Mouse (Mus musculus): ENCODE results near the gene Ube2g2. TPM values are rescaled to one million over a fixed set of nuclear protein-coding genes. Genes with fewer than 3 reads are reported as not detected.
"Not testable (repeated sequence)": the region's sequence is repeated elsewhere in the genome, so short reads cannot be mapped to it uniquely, and the experiment has no call there.

The Ube2g2 gene
- polyA plus RNA-seq, 1 experiment from 2014 or later = 108 TPM

DNA sequence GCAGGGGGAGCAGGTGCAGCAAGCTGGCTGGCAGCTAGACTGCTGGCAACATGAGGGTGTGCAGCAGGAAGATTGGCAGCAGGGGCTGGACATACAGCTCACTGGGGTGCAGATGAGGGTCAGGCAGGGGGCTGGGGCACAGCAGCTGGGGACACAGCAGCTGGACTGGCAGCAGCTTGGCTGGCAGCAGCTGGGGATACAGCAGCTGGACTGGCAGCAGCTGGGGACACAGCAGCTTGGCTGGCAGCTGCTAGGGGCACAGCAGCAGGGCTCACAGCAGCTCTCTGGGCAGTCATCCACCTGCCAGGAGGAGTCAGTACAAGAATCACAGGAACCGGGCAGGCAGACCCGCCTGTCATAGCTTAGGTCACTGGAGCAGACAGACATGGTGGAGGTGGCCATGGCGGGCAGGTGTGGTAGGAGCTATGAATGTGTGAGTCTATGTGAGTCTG lies 68.3 kb downstream of the Ube2g2 start, which contains the start of gene Gm19402:
Gene Gm19402 (minus strand): TSS at position 402 of the 452 bp plus-strand sequence.
- not testable (repeated sequence) for H3K4me2 ChIP-seq (replicated peaks); H3K9ac ChIP-seq (replicated peaks); ATAC-seq (replicated peaks); H3K4me3 ChIP-seq; H3K4me1 ChIP-seq; H3K36me3 ChIP-seq; H3K27ac ChIP-seq (replicated peaks); H3K9me3 ChIP-seq
- WGBS = 63% methylated on average over 3 of the region's 3 CpGs
- peaks cover 23% of the 10 kb centered on the region; the same call in 1 of the 2 replicates for H3K27me3 ChIP-seq

MicroRNAs encoded within 50 kb of the gene (microRNA counts, 519-probe panel; counts per million panel counts)
- microRNA mmu-miR-1930 = not detected

Small RNAs within 50 kb of the gene (microRNA-seq; reads per million reads assigned to microRNA genes)
- 13.2 reads per million, percentile 28 among the genes with 10 or more reads in this experiment for gene Mir1930

Other genes with a start within 250 kb of the Ube2g2 start
- gene Adarb1, start 204.0 kb upstream of the Ube2g2 start, polyA plus RNA-seq (2015; fragmentation: Nextera tagmentation; extraction: Ambion mirVana) = 11.9 and 12.6 TPM in 2 replicates
- 43.0 and 44.2 TPM in 2 replicates for gene Fam207a, start 106.5 kb upstream of the Ube2g2 start, polyA plus RNA-seq (2015; fragmentation: Nextera tagmentation; extraction: Ambion mirVana)
- gene Itgb2, start 92.0 kb upstream of the Ube2g2 start, polyA plus RNA-seq (2015; fragmentation: Nextera tagmentation; extraction: Ambion mirVana) = 0.65 and 0.87 TPM in 2 replicates
- 67.5 and 71.0 TPM in 2 replicates for gene Pttg1ip, start 40.6 kb upstream of the Ube2g2 start, polyA plus RNA-seq (2015; fragmentation: Nextera tagmentation; extraction: Ambion mirVana)
- 318 and 322 TPM in 2 replicates for gene Sumo3, start 16.2 kb upstream of the Ube2g2 start, polyA plus RNA-seq (2015; fragmentation: Nextera tagmentation; extraction: Ambion mirVana)
- gene Gm49325, start 16.1 kb upstream of the Ube2g2 start, polyA plus RNA-seq (2015; fragmentation: Nextera tagmentation; extraction: Ambion mirVana) = 4.2 and 8.6 TPM in 2 replicates
- gene Tspear, start 64.3 kb downstream of the Ube2g2 start, polyA plus RNA-seq (2015; fragmentation: Nextera tagmentation; extraction: Ambion mirVana) = 0.17 and 0.52 TPM in 2 replicates
- not detected in 2 replicates for gene Gm19402, start 68.5 kb downstream of the Ube2g2 start, polyA plus RNA-seq (2015; fragmentation: Nextera tagmentation; extraction: Ambion mirVana)
- not detected in 2 replicates for gene Gm9508, start 75.0 kb downstream of the Ube2g2 start, polyA plus RNA-seq (2015; fragmentation: Nextera tagmentation; extraction: Ambion mirVana)
- not detected in 2 replicates for gene Gm10272, start 84.4 kb downstream of the Ube2g2 start, polyA plus RNA-seq (2015; fragmentation: Nextera tagmentation; extraction: Ambion mirVana)
- not detected in 2 replicates for gene Gm10024, start 89.2 kb downstream of the Ube2g2 start, polyA plus RNA-seq (2015; fragmentation: Nextera tagmentation; extraction: Ambion mirVana)
- not detected in 2 replicates for gene Gm10142, start 93.5 kb downstream of the Ube2g2 start, polyA plus RNA-seq (2015; fragmentation: Nextera tagmentation; extraction: Ambion mirVana)
- not detected in 2 replicates for gene Krtap12-1, start 98.3 kb downstream of the Ube2g2 start, polyA plus RNA-seq (2015; fragmentation: Nextera tagmentation; extraction: Ambion mirVana)
- not detected in 2 replicates for gene Gm10100, start 104.2 kb downstream of the Ube2g2 start, polyA plus RNA-seq (2015; fragmentation: Nextera tagmentation; extraction: Ambion mirVana)
- not detected in 2 replicates for gene Gm18596, start 120.4 kb downstream of the Ube2g2 start, polyA plus RNA-seq (2015; fragmentation: Nextera tagmentation; extraction: Ambion mirVana)
- not detected in 2 replicates for gene Gm9736, start 129.1 kb downstream of the Ube2g2 start, polyA plus RNA-seq (2015; fragmentation: Nextera tagmentation; extraction: Ambion mirVana)
- gene Gm3233, start 137.4 kb downstream of the Ube2g2 start, polyA plus RNA-seq (2015; fragmentation: Nextera tagmentation; extraction: Ambion mirVana) = not detected in 2 replicates
- gene Gm3238, start 149.1 kb downstream of the Ube2g2 start, polyA plus RNA-seq (2015; fragmentation: Nextera tagmentation; extraction: Ambion mirVana) = not detected in 2 replicates
- not detected in 2 replicates for gene Gm7138, start 154.7 kb downstream of the Ube2g2 start, polyA plus RNA-seq (2015; fragmentation: Nextera tagmentation; extraction: Ambion mirVana)
- not detected in 2 replicates for gene Gm3250, start 160.3 kb downstream of the Ube2g2 start, polyA plus RNA-seq (2015; fragmentation: Nextera tagmentation; extraction: Ambion mirVana)
- gene Gm7137, start 165.9 kb downstream of the Ube2g2 start, polyA plus RNA-seq (2015; fragmentation: Nextera tagmentation; extraction: Ambion mirVana) = not detected in 2 replicates
- gene Gm9639, start 172.8 kb downstream of the Ube2g2 start, polyA plus RNA-seq (2015; fragmentation: Nextera tagmentation; extraction: Ambion mirVana) = not detected in 2 replicates
- not detected in 2 replicates for gene Gm19668, start 176.9 kb downstream of the Ube2g2 start, polyA plus RNA-seq (2015; fragmentation: Nextera tagmentation; extraction: Ambion mirVana)
- gene Gm9507, start 189.6 kb downstream of the Ube2g2 start, polyA plus RNA-seq (2015; fragmentation: Nextera tagmentation; extraction: Ambion mirVana) = not detected in 2 replicates
- gene Gm2696, start 192.4 kb downstream of the Ube2g2 start, polyA plus RNA-seq (2015; fragmentation: Nextera tagmentation; extraction: Ambion mirVana) = not detected in 2 replicates
- not detected in 2 replicates for gene Krtap10-4, start 204.8 kb downstream of the Ube2g2 start, polyA plus RNA-seq (2015; fragmentation: Nextera tagmentation; extraction: Ambion mirVana)
- not detected in 2 replicates for gene Krtap10-10, start 213.7 kb downstream of the Ube2g2 start, polyA plus RNA-seq (2015; fragmentation: Nextera tagmentation; extraction: Ambion mirVana)
- not detected in 2 replicates for gene Gm36176, start 224.5 kb downstream of the Ube2g2 start, polyA plus RNA-seq (2015; fragmentation: Nextera tagmentation; extraction: Ambion mirVana)
- gene Gm10318, start 230.6 kb downstream of the Ube2g2 start, polyA plus RNA-seq (2015; fragmentation: Nextera tagmentation; extraction: Ambion mirVana) = not detected in 2 replicates
- gene Gm3285, start 239.7 kb downstream of the Ube2g2 start, polyA plus RNA-seq (2015; fragmentation: Nextera tagmentation; extraction: Ambion mirVana) = not detected in 2 replicates

Data from forebrain, embryonic 15.5 days (tissue).